Mouse (Mus musculus): ENCODE data around the gene Gm7030. TPM values are rescaled to one million over a fixed set of nuclear protein-coding genes. Genes with fewer than 3 reads are reported as not detected.
"Not testable (repeated sequence)": the region's sequence is repeated elsewhere in the genome, so short reads cannot be mapped to it uniquely, and the experiment has no call there.

Gene Gm7030
- polyA plus RNA-seq, 1 experiment from 2014 or later, result not detected

- not testable (repeated sequence) for H3K27ac ChIP-seq (ENCODE audit: low read depth, low read length); H3K9me3 ChIP-seq (replicated peaks; ENCODE audit: control insufficient read depth, low read length); H3K4me1 ChIP-seq (ENCODE audit: control insufficient read depth, insufficient read depth, low read length); ATAC-seq (replicated peaks; ENCODE audit: insufficient number of reproducible peaks, low FRiP score, low TSS enrichment); H3K36me3 ChIP-seq (ENCODE audit: control insufficient read depth, insufficient read depth, low read length); H3K9ac ChIP-seq (ENCODE audit: low read depth, low read length)
- WGBS (ENCODE audit: insufficient replicate concordance), result 2% methylated on average over 13 of the region's 13 CpGs
- Histone ChIP-seq H3K27me3 (ENCODE audit: control insufficient read depth, insufficient read depth, low read length) (peaks cover 46% of the 10 kb centered on the region), H3K4me3 (ENCODE audit: low read depth, low read length) (peak overlapping the region; percentile 35), H3K4me2 (peak overlapping the region; percentile 61)
Observed at GRCm38 (mm10) chr17:36145861-36146156, 16.6 kb upstream of the Gm7030 start.

GRCm38 (mm10) chr17:36145111-36145860, 16.1 kb upstream of the Gm7030 start:
- ATAC-seq (replicated peaks; ENCODE audit: insufficient number of reproducible peaks, low FRiP score, low TSS enrichment), result no peak
- no peak overlapping the region for H3K9ac ChIP-seq (ENCODE audit: low read depth, low read length)

DNA sequence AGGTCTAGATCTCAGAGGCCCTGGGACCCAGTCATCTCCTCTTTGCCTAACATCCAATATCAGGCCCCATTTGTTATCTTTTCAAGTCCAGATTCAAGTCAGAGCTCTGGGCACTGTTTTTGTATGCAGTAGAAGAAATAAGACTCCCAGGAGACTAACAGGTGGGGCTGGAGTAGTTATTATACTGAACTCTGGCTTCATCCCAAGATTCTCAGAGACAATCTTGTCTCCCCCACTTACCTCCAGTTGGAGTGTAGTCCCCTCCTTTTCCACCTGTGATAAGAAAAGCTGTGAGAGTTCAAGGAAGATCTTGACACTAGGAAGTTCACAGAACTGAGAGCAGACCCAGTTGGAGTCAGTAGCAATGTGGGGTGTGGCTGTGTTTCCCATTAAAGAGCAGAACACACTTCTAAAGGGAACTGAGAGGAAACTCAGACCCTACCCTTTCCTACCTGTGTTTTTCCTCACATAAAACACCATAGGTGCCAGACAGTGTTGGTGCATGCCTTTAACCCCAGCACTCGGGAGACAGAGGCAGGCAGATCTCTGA, 7.1 kb upstream of the Gm7030 start:
- not testable (repeated sequence) for H3K36me3 ChIP-seq (ENCODE audit: control insufficient read depth, insufficient read depth, low read length); H3K4me2 ChIP-seq; H3K9me3 ChIP-seq (replicated peaks; ENCODE audit: control insufficient read depth, low read length); H3K9ac ChIP-seq (ENCODE audit: low read depth, low read length); H3K27ac ChIP-seq (ENCODE audit: low read depth, low read length); ATAC-seq (replicated peaks; ENCODE audit: insufficient number of reproducible peaks, low FRiP score, low TSS enrichment); H3K4me1 ChIP-seq (ENCODE audit: control insufficient read depth, insufficient read depth, low read length); H3K4me3 ChIP-seq (ENCODE audit: low read depth, low read length)
- H3K27me3 ChIP-seq (ENCODE audit: control insufficient read depth, insufficient read depth, low read length), result peaks cover 23% of the 10 kb centered on the region
- WGBS (ENCODE audit: insufficient replicate concordance), result 69% methylated on average over 1 of the region's 1 CpGs

More at GRCm38 (mm10) chr17:36145111-36145860, 16.1 kb upstream of the Gm7030 start:
- H3K27me3 ChIP-seq (ENCODE audit: control insufficient read depth, insufficient read depth, low read length), result peaks cover 46% of the 10 kb centered on the region
- H3K4me1 ChIP-seq (ENCODE audit: control insufficient read depth, insufficient read depth, low read length), result 0 out of 2 replicates have a peak, but pooled peaks cover 3% of the 10 kb centered on the region
- H3K27ac ChIP-seq (ENCODE audit: low read depth, low read length), result no peak overlapping the region
- H3K9me3 ChIP-seq (replicated peaks; ENCODE audit: control insufficient read depth, low read length), result no peaks in the 10 kb centered on the region
- H3K4me2 ChIP-seq, result peak overlapping the region; percentile 61
- no peaks in the 10 kb centered on the region for H3K36me3 ChIP-seq (ENCODE audit: control insufficient read depth, insufficient read depth, low read length)
- 1% methylated on average over 78 of the region's 78 CpGs for WGBS (ENCODE audit: insufficient replicate concordance)
- H3K4me3 ChIP-seq (ENCODE audit: low read depth, low read length), result peak overlapping the region; percentile 35

DNA sequence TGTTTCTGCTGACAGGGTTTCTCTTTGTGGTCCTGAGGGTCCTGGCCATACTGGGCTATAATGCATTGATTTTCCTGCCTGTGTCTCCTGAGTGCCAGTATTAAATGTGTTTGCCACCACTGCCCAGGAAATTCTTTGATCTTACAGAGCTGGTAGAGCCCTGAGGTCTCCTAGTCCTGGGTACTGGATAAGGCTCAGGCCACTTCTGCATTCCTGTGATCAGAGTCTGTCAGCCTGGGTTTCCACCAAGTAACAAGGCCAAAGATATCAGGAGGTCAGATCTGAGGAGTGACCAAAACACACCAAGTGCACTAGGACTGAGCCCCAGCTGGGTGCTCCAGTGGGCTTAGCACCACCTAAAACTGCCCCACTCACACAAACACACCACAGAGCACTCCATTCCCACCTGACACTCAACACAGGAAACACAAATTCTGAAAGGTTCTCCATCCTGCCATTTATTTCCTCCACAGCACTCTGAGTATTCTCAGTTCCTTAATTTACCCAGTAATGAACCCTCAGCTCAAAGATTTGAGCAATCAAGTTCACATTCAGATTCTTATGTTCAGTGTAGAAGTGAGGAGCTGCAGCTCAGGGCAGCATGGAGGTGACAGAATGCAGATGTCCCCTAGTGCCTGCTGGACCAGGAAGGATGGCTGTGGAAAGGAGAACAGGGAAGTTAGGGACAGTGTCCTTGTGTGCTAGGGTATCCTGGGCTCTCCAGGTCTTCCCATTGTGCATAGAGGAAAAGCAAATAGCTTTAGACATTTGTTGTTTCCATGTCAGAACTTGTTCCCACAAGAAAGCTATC, 6.4 kb upstream of the Gm7030 start:
- not testable (repeated sequence) for H3K9me3 ChIP-seq (replicated peaks; ENCODE audit: control insufficient read depth, low read length); ATAC-seq (replicated peaks; ENCODE audit: insufficient number of reproducible peaks, low FRiP score, low TSS enrichment); H3K27ac ChIP-seq (ENCODE audit: low read depth, low read length); H3K4me2 ChIP-seq; H3K36me3 ChIP-seq (ENCODE audit: control insufficient read depth, insufficient read depth, low read length); H3K4me3 ChIP-seq (ENCODE audit: low read depth, low read length); H3K9ac ChIP-seq (ENCODE audit: low read depth, low read length); H3K4me1 ChIP-seq (ENCODE audit: control insufficient read depth, insufficient read depth, low read length)
- peaks cover 19% of the 10 kb centered on the region for H3K27me3 ChIP-seq (ENCODE audit: control insufficient read depth, insufficient read depth, low read length)

DNA sequence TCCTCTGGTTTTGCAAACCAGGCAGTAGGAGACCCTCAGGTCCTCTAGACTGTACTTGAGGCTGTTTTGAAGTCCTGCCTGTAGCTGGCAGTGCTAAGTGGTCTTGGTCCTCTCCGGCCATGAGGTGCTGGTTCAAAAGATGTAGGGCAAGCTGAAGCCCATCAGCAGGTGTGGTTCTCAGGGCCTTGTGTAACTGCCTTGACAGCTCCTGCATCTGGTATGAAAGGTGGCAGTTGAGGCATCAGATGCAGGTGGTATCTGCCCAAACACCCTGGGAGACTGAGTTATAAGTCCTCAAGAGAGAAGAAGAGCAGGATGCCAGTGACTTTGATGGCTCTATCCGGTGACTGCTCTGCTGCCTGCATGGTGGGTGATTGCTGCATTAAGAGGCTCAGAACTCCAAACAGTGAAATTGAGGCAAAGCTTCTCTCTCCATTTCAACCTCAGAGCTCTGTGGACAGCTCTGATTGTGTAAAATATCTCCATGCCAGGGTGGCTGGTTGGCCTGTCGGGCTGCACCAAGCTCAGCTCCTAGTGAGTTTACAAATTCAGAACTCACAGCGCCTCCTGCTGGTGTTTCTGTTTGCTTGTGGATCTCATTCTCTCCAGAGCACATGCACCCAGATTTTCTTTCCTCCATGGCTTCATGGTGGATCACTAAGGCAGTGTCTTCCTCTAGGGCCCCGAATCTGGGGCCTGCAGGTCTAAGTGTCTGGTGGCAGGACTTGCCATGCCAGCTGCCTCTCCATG, 2.5 kb upstream of the Gm7030 start:
- ATAC-seq (replicated peaks; ENCODE audit: insufficient number of reproducible peaks, low FRiP score, low TSS enrichment), result no peak
- Histone ChIP-seq H3K9ac (ENCODE audit: low read depth, low read length) (no peak overlapping the region), H3K4me2 (no peak overlapping the region), H3K36me3 (ENCODE audit: control insufficient read depth, insufficient read depth, low read length) (no peaks in the 10 kb centered on the region), H3K9me3 (replicated peaks; ENCODE audit: control insufficient read depth, low read length) (no peaks in the 10 kb centered on the region), H3K27me3 (ENCODE audit: control insufficient read depth, insufficient read depth, low read length) (peaks cover 7% of the 10 kb centered on the region), H3K4me3 (ENCODE audit: low read depth, low read length) (no peak overlapping the region), H3K4me1 (ENCODE audit: control insufficient read depth, insufficient read depth, low read length) (no peaks in the 10 kb centered on the region), H3K27ac (ENCODE audit: low read depth, low read length) (no peak overlapping the region)
- WGBS (ENCODE audit: insufficient replicate concordance), result 61% methylated on average over 5 of the region's 5 CpGs

DNA sequence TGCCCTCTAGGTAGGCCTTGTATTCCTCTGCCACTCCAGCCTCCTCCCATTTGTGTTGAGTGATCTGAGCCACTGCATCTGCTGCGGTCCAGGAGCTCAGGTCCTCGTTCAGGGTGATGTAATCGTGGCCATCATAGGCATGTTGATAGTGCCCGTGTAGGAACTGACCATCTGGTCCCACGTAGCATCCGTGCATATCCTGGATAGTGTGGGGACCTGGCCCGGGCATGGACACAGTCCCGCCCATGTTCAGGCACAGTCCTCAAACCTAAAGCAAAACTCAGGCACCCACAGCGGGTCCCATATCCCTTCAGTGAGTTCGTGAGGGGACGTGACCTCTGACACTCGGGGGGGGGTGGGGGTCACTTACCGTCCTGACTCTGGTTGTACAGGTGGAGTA, 700 bp downstream of the Gm7030 start:
- H3K4me2 ChIP-seq; ATAC-seq (replicated peaks; ENCODE audit: insufficient number of reproducible peaks, low FRiP score, low TSS enrichment); H3K4me1 ChIP-seq (ENCODE audit: control insufficient read depth, insufficient read depth, low read length); H3K27ac ChIP-seq (ENCODE audit: low read depth, low read length); H3K27me3 ChIP-seq (ENCODE audit: control insufficient read depth, insufficient read depth, low read length); H3K9me3 ChIP-seq (replicated peaks; ENCODE audit: control insufficient read depth, low read length); H3K4me3 ChIP-seq (ENCODE audit: low read depth, low read length); H3K9ac ChIP-seq (ENCODE audit: low read depth, low read length); H3K36me3 ChIP-seq (ENCODE audit: control insufficient read depth, insufficient read depth, low read length): not testable (repeated sequence)
- 50% methylated on average over 11 of the region's 13 CpGs for WGBS (ENCODE audit: insufficient replicate concordance)

DNA sequence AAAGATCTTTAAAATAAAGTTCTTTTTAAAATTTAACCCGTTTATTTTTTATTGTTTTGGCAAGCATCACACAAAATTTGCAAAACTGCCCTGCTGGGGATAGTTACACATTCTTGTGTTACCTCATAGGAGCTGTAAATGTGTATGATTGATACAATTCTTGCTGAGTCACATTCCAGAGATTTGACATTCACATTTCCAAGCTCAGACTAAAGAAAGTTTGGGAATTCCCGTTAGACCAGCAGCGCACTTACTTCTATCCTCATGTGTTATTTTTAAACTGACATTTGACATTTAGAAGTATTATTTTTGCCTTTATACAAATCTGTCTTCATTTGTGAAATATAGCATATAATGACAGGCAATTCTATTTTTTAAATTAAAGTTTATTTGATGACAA, 5.1 kb downstream of the Gm7030 start:
- not testable (repeated sequence) for H3K4me3 ChIP-seq (ENCODE audit: low read depth, low read length); H3K4me2 ChIP-seq; H3K27ac ChIP-seq (ENCODE audit: low read depth, low read length); H3K4me1 ChIP-seq (ENCODE audit: control insufficient read depth, insufficient read depth, low read length); H3K36me3 ChIP-seq (ENCODE audit: control insufficient read depth, insufficient read depth, low read length); H3K9me3 ChIP-seq (replicated peaks; ENCODE audit: control insufficient read depth, low read length); ATAC-seq (replicated peaks; ENCODE audit: insufficient number of reproducible peaks, low FRiP score, low TSS enrichment); H3K9ac ChIP-seq (ENCODE audit: low read depth, low read length)
- H3K27me3 ChIP-seq (ENCODE audit: control insufficient read depth, insufficient read depth, low read length), result peaks cover 17% of the 10 kb centered on the region
- 66% methylated on average over 3 of the region's 3 CpGs for WGBS (ENCODE audit: insufficient replicate concordance)

- not testable (repeated sequence) for H3K4me1 ChIP-seq (ENCODE audit: control insufficient read depth, insufficient read depth, low read length); H3K27ac ChIP-seq (ENCODE audit: low read depth, low read length); H3K36me3 ChIP-seq (ENCODE audit: control insufficient read depth, insufficient read depth, low read length); H3K9me3 ChIP-seq (replicated peaks; ENCODE audit: control insufficient read depth, low read length); H3K9ac ChIP-seq (ENCODE audit: low read depth, low read length)
- peak; percentile 22; the same call in 1 of the 2 replicates for ATAC-seq (replicated peaks; ENCODE audit: insufficient number of reproducible peaks, low FRiP score, low TSS enrichment)
- Histone ChIP-seq H3K4me3 (ENCODE audit: low read depth, low read length) (peak within 1 kb of the TSS; percentile 21; the same call in 1 of the 2 replicates), H3K27me3 (ENCODE audit: control insufficient read depth, insufficient read depth, low read length) (peaks cover 22% of the 10 kb centered on the region), H3K4me2 (peak within 1 kb of the TSS; percentile 39)
- 4% methylated on average over 8 of the region's 8 CpGs for WGBS (ENCODE audit: insufficient replicate concordance)
Observed at GRCm38 (mm10) chr17:36121352-36122020, 7.7 kb downstream of the Gm7030 start, which contains the start of gene Gm19684. Gm19684 (plus strand) TSS chr17:36121678.

Measured in heart, embryonic 11.5 days (tissue).